Mouse (Mus musculus) midbrain, embryonic 14.5 days (tissue): ENCODE measurements around the gene Folr1. TPM values are rescaled to one million over a fixed set of nuclear protein-coding genes. Genes with fewer than 3 reads are reported as not detected.

ENCODE experiments used
- ATAC-seq: fragments of 200-750 bp; cut with Nextera tagmentation; 2 replicates; pipeline ENCODE4 v1.8.0; 2017; ENCODE audit warnings: moderate number of reproducible peaks, moderate library complexity; ENCODE audit not compliant: low FRiP score, low TSS enrichment
- DNase-seq: peaks from one replicate; pipeline ENCODE4 v3.0.0-alpha.2; 2015
- H3K27ac ChIP-seq: fragments of 300-500 bp; sonication (generic); replicated peaks from 2 replicates; pipeline ENCODE4 v1.5.1; 2014; ENCODE audit warnings: mild to moderate bottlenecking, low read depth, low read length, moderate library complexity
- H3K27me3 ChIP-seq: fragments of 300-500 bp; sonication (generic); 2 replicates; pipeline ENCODE4 v1.6.1; 2014; ENCODE audit warnings: low read length, control low read depth, mixed read lengths; ENCODE audit not compliant: control insufficient read depth, insufficient read depth
- H3K36me3 ChIP-seq: fragments of 300-500 bp; sonication (generic); 2 replicates; pipeline ENCODE4 v1.6.1; 2014; ENCODE audit warnings: low read length, control low read depth; ENCODE audit not compliant: control insufficient read depth, insufficient read depth
- H3K4me1 ChIP-seq: fragments of 300-500 bp; sonication (generic); 2 replicates; pipeline ENCODE4 v1.6.1; 2014; ENCODE audit warnings: mild to moderate bottlenecking, antibody characterized with exemption, low read length, control low read depth; ENCODE audit not compliant: control insufficient read depth, insufficient read depth
- H3K4me2 ChIP-seq: fragments of 300-500 bp; sonication (generic); 2 replicates; pipeline ENCODE4 v1.6.1; 2014; ENCODE audit warnings: mild to moderate bottlenecking, low read length, moderate library complexity
- H3K4me3 ChIP-seq: fragments of 300-500 bp; sonication (generic); replicated peaks from 2 replicates; pipeline ENCODE4 v1.5.1; 2014; ENCODE audit warnings: low read depth, low read length
- H3K9ac ChIP-seq: fragments of 300-500 bp; sonication (generic); replicated peaks from 2 replicates; pipeline ENCODE4 v1.6.1; 2014; ENCODE audit warnings: mild to moderate bottlenecking, low read length, moderate library complexity
- H3K9me3 ChIP-seq: fragments of 300-500 bp; sonication (generic); 2 replicates; pipeline ENCODE4 v1.6.1; 2016; ENCODE audit warnings: low read length, control low read depth, mixed read lengths; ENCODE audit not compliant: control insufficient read depth
- WGBS: fragments of 180-500 bp; shearing (Covaris S2); extraction: QIAGEN DNeasy Blood & Tissue Kit; methylation state at CpG from one replicate; pipeline ENCODE4 v1.1.7; 2014; 5-methylcytosine and 5-hydroxymethylcytosine counted together
- polyA plus RNA-seq: library from polyadenylated mRNA; unstranded; fragments of >200 nt; fragmentation: Nextera tagmentation; extraction: Ambion mirVana; gene quantifications from 2 replicates; pipeline ENCODE4 v1.2.1, GENCODE M21; 2014

The Folr1 gene
- polyA plus RNA-seq, 1 experiment from 2014 or later, result 7.9 TPM

GRCm38 (mm10) chr7:101832372-101832771, 38.2 kb downstream of the Folr1 start:
- no peak overlapping the region for H3K27ac ChIP-seq
- no peak for ATAC-seq
- no peak overlapping the region for H3K9ac ChIP-seq
- no peak for DNase-seq
- 93% methylated on average over 4 of the region's 4 CpGs for WGBS
- peaks cover 11% of the 10 kb centered on the region; the same call in 1 of the 2 replicates for H3K4me1 ChIP-seq
- no peaks in the 10 kb centered on the region for H3K27me3 ChIP-seq
- no peak overlapping the region for H3K4me3 ChIP-seq
- no peak overlapping the region for H3K4me2 ChIP-seq
- peaks cover 20% of the 10 kb centered on the region for H3K36me3 ChIP-seq
- no peaks in the 10 kb centered on the region for H3K9me3 ChIP-seq

GRCm38 (mm10) chr7:101831437-101831836, 39.2 kb downstream of the Folr1 start:
- H3K27ac ChIP-seq, result no peak overlapping the region
- no peak overlapping the region for H3K4me2 ChIP-seq
- peaks cover 5% of the 10 kb centered on the region; the same call in 1 of the 2 replicates for H3K4me1 ChIP-seq
- DNase-seq (no peak), ATAC-seq (no peak)
- WGBS, result 97% methylated on average over 8 of the region's 8 CpGs
- H3K9ac ChIP-seq, result no peak overlapping the region
- peaks cover 28% of the 10 kb centered on the region for H3K36me3 ChIP-seq
- no peak overlapping the region for H3K4me3 ChIP-seq
- H3K9me3 ChIP-seq, result no peaks in the 10 kb centered on the region
- H3K27me3 ChIP-seq, result no peaks in the 10 kb centered on the region

GRCm38 (mm10) chr7:101830373-101830772, 40.2 kb downstream of the Folr1 start:
- Histone ChIP-seq H3K27ac (no peak overlapping the region), H3K4me3 (no peak overlapping the region), H3K27me3 (no peaks in the 10 kb centered on the region), H3K9me3 (no peaks in the 10 kb centered on the region), H3K36me3 (peaks cover 31% of the 10 kb centered on the region), H3K4me2 (no peak overlapping the region), H3K9ac (no peak overlapping the region), H3K4me1 (peaks cover 5% of the 10 kb centered on the region; the same call in 1 of the 2 replicates)
- DNase-seq, result no peak
- WGBS, result 98% methylated on average over 3 of the region's 3 CpGs
- no peak for ATAC-seq

- Histone ChIP-seq H3K4me3 (no peak overlapping the region), H3K9me3 (no peaks in the 10 kb centered on the region), H3K36me3 (peaks cover 14% of the 10 kb centered on the region; the same call in 1 of the 2 replicates), H3K4me1 (peaks cover 17% of the 10 kb centered on the region; the same call in 1 of the 2 replicates), H3K27ac (no peak overlapping the region), H3K27me3 (peaks cover 47% of the 10 kb centered on the region), H3K4me2 (no peak overlapping the region), H3K9ac (no peak overlapping the region)
- ATAC-seq (no peak), DNase-seq (no peak)
- 86% methylated on average over 18 of the region's 18 CpGs for WGBS
Observed at GRCm38 (mm10) chr7:101823758-101824630, 46.6 kb downstream of the Folr1 start.

GRCm38 (mm10) chr7:101822836-101823757, 47.5 kb downstream of the Folr1 start:
- peaks cover 11% of the 10 kb centered on the region; the same call in 1 of the 2 replicates for H3K36me3 ChIP-seq
- H3K4me3 ChIP-seq, result no peak overlapping the region
- peaks cover 56% of the 10 kb centered on the region for H3K27me3 ChIP-seq
- ATAC-seq (no peak), DNase-seq (peak; percentile 52)
- H3K4me2 ChIP-seq, result no peak overlapping the region
- no peak overlapping the region for H3K9ac ChIP-seq
- H3K27ac ChIP-seq, result no peak overlapping the region
- peaks cover 17% of the 10 kb centered on the region; the same call in 1 of the 2 replicates for H3K4me1 ChIP-seq
- H3K9me3 ChIP-seq, result no peaks in the 10 kb centered on the region
- WGBS, result 30% methylated on average over 32 of the region's 32 CpGs

- under 1% methylated on average over 71 of the region's 71 CpGs for WGBS
- Histone ChIP-seq H3K27ac (no peak overlapping the region), H3K4me2 (peak overlapping the region; percentile 60), H3K4me3 (peak overlapping the region; percentile 33), H3K27me3 (peaks cover 66% of the 10 kb centered on the region), H3K9me3 (no peaks in the 10 kb centered on the region), H3K9ac (no peak overlapping the region; the same call in 1 of the 2 replicates), H3K4me1 (peaks cover 21% of the 10 kb centered on the region; the same call in 1 of the 2 replicates), H3K36me3 (peaks cover 6% of the 10 kb centered on the region; the same call in 1 of the 2 replicates)
- peak; percentile 60 for ATAC-seq
- DNase-seq, result peak; percentile 59
Observed at GRCm38 (mm10) chr7:101821571-101822501, 48.8 kb downstream of the Folr1 start.

GRCm38 (mm10) chr7:101820295-101821030, 50.1 kb downstream of the Folr1 start:
- 4% methylated on average over 35 of the region's 35 CpGs for WGBS
- peak; percentile 67 for DNase-seq
- Histone ChIP-seq H3K4me3 (peak overlapping the region; percentile 33), H3K36me3 (no peaks in the 10 kb centered on the region), H3K4me1 (peaks cover 21% of the 10 kb centered on the region; the same call in 1 of the 2 replicates), H3K9ac (0 out of 2 replicates have a peak overlapping the region, but pooled peaks have one; percentile 20), H3K4me2 (peak overlapping the region; percentile 51), H3K27ac (no peak overlapping the region), H3K9me3 (no peaks in the 10 kb centered on the region), H3K27me3 (peaks cover 66% of the 10 kb centered on the region)
- no peak for ATAC-seq
